8 mouse cellular contexts compared by ENCODE assay signal in the genomic region with DNA sequence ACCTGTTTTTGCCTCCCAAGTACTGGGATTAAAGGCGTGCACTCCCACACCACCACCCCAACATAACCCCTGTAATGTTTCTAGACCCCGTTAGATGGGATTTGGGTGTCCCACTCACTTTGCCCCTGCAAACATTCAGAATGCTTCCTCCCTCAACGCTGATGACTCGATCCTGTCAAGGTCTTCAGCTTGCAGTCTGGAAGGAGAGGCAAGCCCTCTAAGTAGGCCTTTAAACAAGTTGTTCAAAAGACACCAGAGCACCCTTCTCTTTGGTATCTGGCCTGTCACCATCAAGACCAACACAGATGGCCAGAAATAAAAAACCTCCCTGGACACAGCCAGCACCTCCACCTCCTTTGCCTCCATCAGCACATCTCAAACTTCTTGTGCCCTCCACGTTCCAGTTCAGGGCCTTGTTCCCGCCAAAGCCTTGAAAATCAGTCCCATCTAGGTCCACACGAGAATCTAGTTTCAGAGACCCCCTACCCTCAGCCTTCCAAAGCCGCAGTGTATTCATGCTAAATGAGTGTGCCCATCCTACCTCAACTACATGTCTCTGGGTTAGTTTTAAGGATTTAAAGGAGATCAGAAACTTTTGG. TPM values are rescaled to one million over a fixed set of nuclear protein-coding genes. Genes with fewer than 3 reads are reported as not detected.
DNase-seq lines count a peak whose midpoint lies in the region; ATAC-seq and TF ChIP-seq lines count a peak whose summit lies in the region.

No protein-coding gene starts in this region.

- ATAC-seq in erythroblast, adult 5-6 weeks (replicated peaks; ENCODE audit: low FRiP score, poor library complexity, severe bottlenecking), result no peak
- ATAC-seq in liver, embryonic 11.5 days (replicated peaks; ENCODE audit: low FRiP score), result no peak
- ATAC-seq in stomach, postnatal 0 days (ENCODE audit: low FRiP score, low TSS enrichment), result no peak

- no peaks in the 10 kb centered on the region for H3K9me3 ChIP-seq in erythroblast, embryonic 14.5 days (ENCODE audit: control insufficient read depth, low read length)
- no peaks in the 10 kb centered on the region for H3K9me3 ChIP-seq in liver, embryonic 11.5 days (ENCODE audit: control insufficient read depth, low read length)
- H3K9me3 ChIP-seq in stomach, postnatal 0 days (ENCODE audit: control insufficient read depth, low read length), result no peaks in the 10 kb centered on the region

- no peak for TF ChIP-seq CTCF in thymus, adult 2 months (IDR thresholded peaks at IDR 0.05; ENCODE audit: borderline replicate concordance, control insufficient read depth, extremely low read depth, insufficient read depth, low read length, poor library complexity)
- no peak for TF ChIP-seq CTCF in stomach, postnatal 0 days (IDR thresholded peaks at IDR 0.05; ENCODE audit: low read depth)

- DNase-seq in thymus, adult 2 months, result peak; percentile 13
- DNase-seq in thymus, postnatal 0 days (ENCODE audit: low spot score), result no peak
- no peak for DNase-seq in liver, embryonic 11.5 days (ENCODE audit: low spot score)
- no peak for DNase-seq in stomach, postnatal 0 days (ENCODE audit: low spot score)
- DNase-seq in retina, embryonic 14.5 days (ENCODE audit: low spot score), result no peak
- DNase-seq in left cerebral cortex, postnatal 36 days (ENCODE audit: low spot score in 2 of 2), result no peak

- peak overlapping the region; percentile 85 for H3K4me2 ChIP-seq in liver, embryonic 11.5 days
- H3K4me2 ChIP-seq in stomach, postnatal 0 days (replicated peaks; ENCODE audit: low read depth), result peak overlapping the region; percentile 53

- H3K4me3 ChIP-seq in erythroblast, embryonic 14.5 days (replicated peaks), result peak overlapping the region; percentile 80
- H3K4me3 ChIP-seq in thymus, adult 2 months (ENCODE audit: control insufficient read depth, insufficient read depth, low read length), result peak overlapping the region; percentile 46; the same call in 1 of the 2 replicates
- H3K4me3 ChIP-seq in liver, embryonic 11.5 days (ENCODE audit: low read depth, low read length), result peak overlapping the region; percentile 78
- peak overlapping the region; percentile 62 for H3K4me3 ChIP-seq in stomach, postnatal 0 days (ENCODE audit: low read depth, low read length)

- no peak for TF ChIP-seq POLR2A in thymus, adult 2 months (IDR thresholded peaks at IDR 0.05; ENCODE audit: control insufficient read depth, extremely low read depth, insufficient read depth, low read length, poor library complexity)

- H3K27ac ChIP-seq in thymus, adult 2 months (ENCODE audit: control insufficient read depth, insufficient read depth, low read length), result peak overlapping the region; percentile 14
- H3K27ac ChIP-seq in liver, embryonic 11.5 days (ENCODE audit: low read depth, low read length), result peak overlapping the region; percentile 78
- peak overlapping the region; percentile 86 for H3K27ac ChIP-seq in stomach, postnatal 0 days (replicated peaks)

- peaks cover 27% of the 10 kb centered on the region for H3K36me3 ChIP-seq in erythroblast, embryonic 14.5 days (ENCODE audit: control insufficient read depth)
- no peaks in the 10 kb centered on the region for H3K36me3 ChIP-seq in thymus, adult 2 months (ENCODE audit: control insufficient read depth, insufficient read depth, low read length)
- no peaks in the 10 kb centered on the region for H3K36me3 ChIP-seq in liver, embryonic 11.5 days (ENCODE audit: control insufficient read depth, insufficient read depth, low read length)
- peaks cover 4% of the 10 kb centered on the region; the same call in 1 of the 2 replicates for H3K36me3 ChIP-seq in stomach, postnatal 0 days (ENCODE audit: control insufficient read depth, insufficient read depth, low read length)

- peak overlapping the region; percentile 77 for H3K9ac ChIP-seq in liver, embryonic 11.5 days (ENCODE audit: low read depth, low read length)
- H3K9ac ChIP-seq in stomach, postnatal 0 days (ENCODE audit: low read length), result peak overlapping the region; percentile 80

- intact Hi-C loops in left cerebral cortex, postnatal 36 days (cut with DNase I), result loop anchor here (1.0 to 2.0 kb wide), 2 partner anchors 29 to 37 kb away; a partner anchor contains a TSS

- no peaks in the 10 kb centered on the region for H3K27me3 ChIP-seq in erythroblast, embryonic 14.5 days (ENCODE audit: control insufficient read depth)
- no peaks in the 10 kb centered on the region for H3K27me3 ChIP-seq in thymus, adult 2 months (ENCODE audit: control insufficient read depth, insufficient read depth, low read length)
- no peaks in the 10 kb centered on the region for H3K27me3 ChIP-seq in liver, embryonic 11.5 days (replicated peaks; ENCODE audit: control insufficient read depth, insufficient read depth, low read length)
- no peaks in the 10 kb centered on the region for H3K27me3 ChIP-seq in stomach, postnatal 0 days (ENCODE audit: control insufficient read depth, insufficient read depth, low read length)

- 81% methylated on average over 8 of the region's 8 CpGs for WGBS in thymus, adult 2 months
- WGBS in liver, embryonic 11.5 days, result 50% methylated on average over 8 of the region's 8 CpGs
- 50% methylated on average over 8 of the region's 8 CpGs for WGBS in stomach, postnatal 0 days

- no peak for TF ChIP-seq EP300 in stomach, postnatal 0 days (optimal IDR thresholded peaks at IDR 0.05)

- peaks cover 77% of the 10 kb centered on the region for H3K4me1 ChIP-seq in erythroblast, embryonic 14.5 days (ENCODE audit: control insufficient read depth)
- peaks cover 14% of the 10 kb centered on the region for H3K4me1 ChIP-seq in thymus, adult 2 months (replicated peaks; ENCODE audit: control insufficient read depth, insufficient read depth, low read length)
- peaks cover 56% of the 10 kb centered on the region for H3K4me1 ChIP-seq in liver, embryonic 11.5 days (replicated peaks; ENCODE audit: control insufficient read depth, insufficient read depth, low read length)
- no peaks in the 10 kb centered on the region for H3K4me1 ChIP-seq in stomach, postnatal 0 days (replicated peaks; ENCODE audit: control insufficient read depth, insufficient read depth)

RNA-seq across cellular contexts. Expression of a gene that starts 0.6 kb away (rescaled TPM):
- 0.62 and 0.69 TPM in 2 replicates for polyA plus RNA-seq in erythroblast, embryonic 14.5 days (2012)
- total RNA-seq in erythroblast, adult 5-6 weeks (2015; ENCODE audit: low replicate concordance), result 0.21 TPM in 1 of 2 replicates, not detected in the other
- 0.17 and 0.70 TPM in 2 replicates for total RNA-seq in erythroblast, adult 5-6 weeks (2017; ENCODE audit: low replicate concordance)
- polyA plus RNA-seq in thymus, adult 2 months (2012; rRNA removed), result 12.8 and 12.9 TPM in 2 replicates
- 0.37 and 0.52 TPM in 2 replicates for polyA plus RNA-seq in thymus, postnatal 0 days (2015; fragmentation: Nextera tagmentation; extraction: Ambion mirVana)
- polyA plus RNA-seq in liver, embryonic 11.5 days (2014; fragmentation: Nextera tagmentation; extraction: Ambion mirVana), result 0.26 and 1.2 TPM in 2 replicates
- polyA plus RNA-seq in stomach, postnatal 0 days (2015; fragmentation: Nextera tagmentation; extraction: Ambion mirVana), result 1.3 and 1.9 TPM in 2 replicates
- 1 to 10 TPM; 3.3 to 3.4 TPM for total RNA-seq in left cerebral cortex, postnatal 36 days (2021)

RNA-seq across cellular contexts. Expression of a gene that starts 29.1 kb away (rescaled TPM):
- polyA plus RNA-seq in erythroblast, embryonic 14.5 days (2012), result 31.6 and 32.9 TPM in 2 replicates
- total RNA-seq in erythroblast, adult 5-6 weeks (2015; ENCODE audit: low replicate concordance), result 12.7 and 13.2 TPM in 2 replicates
- 25.8 and 25.9 TPM in 2 replicates for total RNA-seq in erythroblast, adult 5-6 weeks (2017; ENCODE audit: low replicate concordance)
- polyA plus RNA-seq in thymus, adult 2 months (2012; rRNA removed), result 141 and 159 TPM in 2 replicates
- polyA plus RNA-seq in thymus, postnatal 0 days (2015; fragmentation: Nextera tagmentation; extraction: Ambion mirVana), result 29.5 and 29.9 TPM in 2 replicates
- polyA plus RNA-seq in liver, embryonic 11.5 days (2014; fragmentation: Nextera tagmentation; extraction: Ambion mirVana), result 96.5 and 105 TPM in 2 replicates
- polyA plus RNA-seq in stomach, postnatal 0 days (2015; fragmentation: Nextera tagmentation; extraction: Ambion mirVana), result 62.0 and 63.8 TPM in 2 replicates
- total RNA-seq in left cerebral cortex, postnatal 36 days (2021), result 10 to 100 TPM; 38.2 to 42.2 TPM

RNA-seq across cellular contexts. Expression of a gene that starts 29.2 kb away (rescaled TPM):
- polyA plus RNA-seq in erythroblast, embryonic 14.5 days (2012), result 6.4 and 8.3 TPM in 2 replicates
- 6.0 and 7.3 TPM in 2 replicates for total RNA-seq in erythroblast, adult 5-6 weeks (2015; ENCODE audit: low replicate concordance)
- 2.5 and 9.6 TPM in 2 replicates for total RNA-seq in erythroblast, adult 5-6 weeks (2017; ENCODE audit: low replicate concordance)
- polyA plus RNA-seq in thymus, adult 2 months (2012; rRNA removed), result 141 and 143 TPM in 2 replicates
- polyA plus RNA-seq in thymus, postnatal 0 days (2015; fragmentation: Nextera tagmentation; extraction: Ambion mirVana), result 54.0 and 54.2 TPM in 2 replicates
- 53.8 and 59.7 TPM in 2 replicates for polyA plus RNA-seq in liver, embryonic 11.5 days (2014; fragmentation: Nextera tagmentation; extraction: Ambion mirVana)
- 27.1 and 27.9 TPM in 2 replicates for polyA plus RNA-seq in stomach, postnatal 0 days (2015; fragmentation: Nextera tagmentation; extraction: Ambion mirVana)
- 10 to 100 TPM; 67.5 to 73.7 TPM for total RNA-seq in left cerebral cortex, postnatal 36 days (2021)

RNA-seq across cellular contexts. Expression of a gene that starts 35.3 kb away (rescaled TPM):
- polyA plus RNA-seq in erythroblast, embryonic 14.5 days (2012), result 1.2 and 2.1 TPM in 2 replicates
- 21.5 and 30.0 TPM in 2 replicates for total RNA-seq in erythroblast, adult 5-6 weeks (2015; ENCODE audit: low replicate concordance)
- 14.5 and 21.1 TPM in 2 replicates for total RNA-seq in erythroblast, adult 5-6 weeks (2017; ENCODE audit: low replicate concordance)
- 1,004 and 1,040 TPM in 2 replicates for polyA plus RNA-seq in thymus, adult 2 months (2012; rRNA removed)
- polyA plus RNA-seq in thymus, postnatal 0 days (2015; fragmentation: Nextera tagmentation; extraction: Ambion mirVana), result 49.6 and 57.3 TPM in 2 replicates
- polyA plus RNA-seq in liver, embryonic 11.5 days (2014; fragmentation: Nextera tagmentation; extraction: Ambion mirVana), result 12.9 and 14.2 TPM in 2 replicates
- polyA plus RNA-seq in stomach, postnatal 0 days (2015; fragmentation: Nextera tagmentation; extraction: Ambion mirVana), result 5.2 and 5.7 TPM in 2 replicates
- 100 to 1,000 TPM in 1 of 2 experiments, 10 to 100 TPM in 1; 93.5 to 107 TPM for total RNA-seq in left cerebral cortex, postnatal 36 days (2021)

RNA-seq across cellular contexts. Expression of a gene that starts 57.9 kb away (rescaled TPM):
- polyA plus RNA-seq in erythroblast, embryonic 14.5 days (2012), result 134 and 140 TPM in 2 replicates
- 71.3 and 72.7 TPM in 2 replicates for total RNA-seq in erythroblast, adult 5-6 weeks (2015; ENCODE audit: low replicate concordance)
- 42.1 and 81.4 TPM in 2 replicates for total RNA-seq in erythroblast, adult 5-6 weeks (2017; ENCODE audit: low replicate concordance)
- 365 and 553 TPM in 2 replicates for polyA plus RNA-seq in thymus, adult 2 months (2012; rRNA removed)
- 104 and 126 TPM in 2 replicates for polyA plus RNA-seq in thymus, postnatal 0 days (2015; fragmentation: Nextera tagmentation; extraction: Ambion mirVana)
- polyA plus RNA-seq in liver, embryonic 11.5 days (2014; fragmentation: Nextera tagmentation; extraction: Ambion mirVana), result 194 and 203 TPM in 2 replicates
- polyA plus RNA-seq in stomach, postnatal 0 days (2015; fragmentation: Nextera tagmentation; extraction: Ambion mirVana), result 42.3 and 52.0 TPM in 2 replicates
- total RNA-seq in left cerebral cortex, postnatal 36 days (2021), result 100 to 1,000 TPM; 158 to 227 TPM

Comparison
In these comparisons a context has a peak if more than half of its experiments do, and no peak if none do; other contexts are left out.
1. H3K27ac ChIP-seq: peak in every context shown above with its lines; median percentile 86 in stomach, postnatal 0 days; 78 in liver, embryonic 11.5 days; 14 in thymus, adult 2 months.